Mouse (Mus musculus) liver, embryonic 12.5 days (tissue): ENCODE results near the gene Src. TPM values are rescaled to one million over a fixed set of nuclear protein-coding genes. Genes with fewer than 3 reads are reported as not detected.

Experiments used
- ATAC-seq: fragments of 200-750 bp; cut with Nextera tagmentation; 2 replicates; pipeline ENCODE4 v1.8.0; 2017; ENCODE audit warnings: moderate number of reproducible peaks, mild to moderate bottlenecking, moderate library complexity
- H3K27ac ChIP-seq: fragments of 300-500 bp; sonication (generic); 2 replicates; pipeline ENCODE4 v1.5.1; 2016; ENCODE audit warnings: mild to moderate bottlenecking
- H3K27me3 ChIP-seq: fragments of 300-500 bp; sonication (generic); replicated peaks from 2 replicates; pipeline ENCODE4 v1.6.1; 2016; ENCODE audit warnings: mild to moderate bottlenecking, moderate library complexity
- H3K36me3 ChIP-seq: fragments of 300-500 bp; sonication (generic); 2 replicates; pipeline ENCODE4 v1.6.1; 2016; ENCODE audit warnings: mild to moderate bottlenecking, moderate library complexity
- H3K4me1 ChIP-seq: fragments of 300-500 bp; sonication (generic); 2 replicates; pipeline ENCODE4 v1.6.1; 2016
- H3K4me2 ChIP-seq: fragments of 300-500 bp; sonication (generic); 2 replicates; pipeline ENCODE4 v1.6.1; 2016; ENCODE audit warnings: mild to moderate bottlenecking, moderate library complexity
- H3K4me3 ChIP-seq: fragments of 300-500 bp; sonication (generic); 2 replicates; pipeline ENCODE4 v1.5.1; 2016; ENCODE audit warnings: mild to moderate bottlenecking, moderate library complexity
- H3K9ac ChIP-seq: fragments of 300-500 bp; sonication (generic); 2 replicates; pipeline ENCODE4 v1.6.1; 2016; ENCODE audit warnings: mild to moderate bottlenecking, moderate library complexity
- H3K9me3 ChIP-seq: fragments of 300-500 bp; sonication (generic); replicated peaks from 2 replicates; pipeline ENCODE4 v1.6.1; 2016; ENCODE audit warnings: mild to moderate bottlenecking, moderate library complexity
- WGBS: fragments of 180-500 bp; shearing (Covaris S2); methylation state at CpG from one replicate; pipeline ENCODE4 v1.1.7; 2016; ENCODE audit not compliant: insufficient replicate concordance; 5-methylcytosine and 5-hydroxymethylcytosine counted together
- polyA plus RNA-seq: library from polyadenylated mRNA; unstranded; fragments of >200 nt; fragmentation: Nextera tagmentation; extraction: Ambion mirVana; gene quantifications from 2 replicates; pipeline ENCODE4 v1.2.1, GENCODE M21; 2016

Gene Src
- polyA plus RNA-seq, 1 experiment from 2014 or later: 4.5 TPM

GRCm38 (mm10) chr2:157448356-157448755, 30.1 kb downstream of the Src start:
- H3K9ac ChIP-seq: no peak overlapping the region
- H3K36me3 ChIP-seq: no peaks in the 10 kb centered on the region
- H3K4me3 ChIP-seq: no peak overlapping the region
- H3K9me3 ChIP-seq: no peaks in the 10 kb centered on the region
- H3K27ac ChIP-seq: no peak overlapping the region
- H3K27me3 ChIP-seq: no peaks in the 10 kb centered on the region
- H3K4me2 ChIP-seq: no peak overlapping the region
- WGBS: 73% methylated on average over 7 of the region's 7 CpGs
- H3K4me1 ChIP-seq: peaks cover 9% of the 10 kb centered on the region; the same call in 1 of the 2 replicates
- ATAC-seq: no peak

- Histone ChIP-seq H3K4me1 (peaks cover 9% of the 10 kb centered on the region; the same call in 1 of the 2 replicates), H3K4me3 (no peak overlapping the region), H3K27me3 (peaks cover 9% of the 10 kb centered on the region; the same call in 1 of the 2 replicates), H3K9me3 (no peaks in the 10 kb centered on the region), H3K27ac (no peak overlapping the region), H3K36me3 (no peaks in the 10 kb centered on the region), H3K4me2 (no peak overlapping the region), H3K9ac (no peak overlapping the region)
- no peak for ATAC-seq
- WGBS: 66% methylated on average over 3 of the region's 3 CpGs
Measured at GRCm38 (mm10) chr2:157450905-157451304, 32.7 kb downstream of the Src start.

DNA sequence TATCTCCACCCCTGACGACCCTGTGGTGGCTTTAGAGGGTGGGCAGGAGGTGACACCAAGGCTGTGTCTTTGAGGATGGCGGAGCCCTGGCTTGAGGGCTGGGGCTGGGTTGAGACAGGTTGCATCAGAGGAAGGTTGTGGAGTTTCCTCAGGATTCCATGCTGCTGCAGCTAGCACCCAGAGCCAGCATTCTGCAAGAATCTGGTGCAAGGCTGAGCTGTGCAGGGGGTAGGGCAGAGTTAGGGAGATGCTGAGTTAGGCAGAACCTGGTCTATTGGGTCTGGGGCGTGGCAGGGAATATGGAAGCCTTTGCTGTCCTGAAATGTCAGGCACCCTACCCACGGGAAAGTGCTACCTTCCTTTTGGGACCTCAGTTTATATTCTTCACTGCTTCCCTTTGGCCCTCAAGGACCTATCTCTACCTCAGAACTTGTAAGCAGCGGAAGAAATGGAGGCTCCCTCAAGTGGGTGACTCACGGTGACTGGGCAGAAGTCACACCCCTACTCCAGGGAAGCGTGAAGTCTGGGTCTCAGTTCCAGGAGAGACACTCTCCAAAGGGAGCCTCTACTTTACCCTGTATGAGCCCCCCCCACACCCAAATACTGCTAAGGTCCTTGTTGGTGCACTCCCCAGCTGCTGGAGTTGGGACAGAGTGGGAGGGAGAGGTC, 33.3 kb downstream of the Src start:
- H3K9ac ChIP-seq: no peak overlapping the region
- 48% methylated on average over 7 of the region's 7 CpGs for WGBS
- H3K4me1 ChIP-seq: peaks cover 9% of the 10 kb centered on the region; the same call in 1 of the 2 replicates
- H3K4me3 ChIP-seq: no peak overlapping the region
- H3K27me3 ChIP-seq: peaks cover 11% of the 10 kb centered on the region
- H3K4me2 ChIP-seq: no peak overlapping the region
- ATAC-seq: no peak
- no peak overlapping the region for H3K27ac ChIP-seq
- no peaks in the 10 kb centered on the region for H3K36me3 ChIP-seq
- no peaks in the 10 kb centered on the region for H3K9me3 ChIP-seq

DNA sequence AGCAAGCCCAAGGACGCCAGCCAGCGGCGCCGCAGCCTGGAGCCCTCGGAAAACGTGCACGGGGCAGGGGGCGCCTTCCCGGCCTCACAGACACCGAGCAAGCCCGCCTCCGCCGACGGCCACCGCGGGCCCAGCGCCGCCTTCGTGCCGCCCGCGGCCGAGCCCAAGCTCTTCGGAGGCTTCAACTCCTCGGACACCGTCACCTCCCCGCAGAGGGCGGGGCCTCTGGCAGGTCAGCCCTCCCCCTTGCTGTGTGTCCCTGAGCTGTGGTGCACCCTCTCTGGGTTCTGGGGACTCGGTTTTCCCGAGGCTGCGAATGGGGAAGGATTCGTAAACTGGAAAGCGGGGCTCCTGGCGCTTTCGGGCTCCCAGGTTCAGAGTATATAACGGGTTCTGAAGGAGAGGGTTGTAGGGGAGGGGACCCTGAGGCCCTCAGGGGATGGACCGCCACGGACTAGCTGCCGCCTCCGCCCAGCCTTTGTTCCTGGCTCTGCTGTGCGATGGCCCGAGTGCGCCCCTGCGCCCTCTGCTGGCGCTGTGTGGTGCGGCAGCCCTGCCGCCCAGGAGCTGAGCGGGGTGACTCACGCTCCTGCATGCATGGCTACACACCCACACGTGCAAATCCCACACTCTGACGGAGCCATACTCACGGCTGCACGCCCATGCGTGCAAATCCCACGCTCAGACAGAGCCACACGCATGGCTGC, 39.0 kb downstream of the Src start:
- ATAC-seq: peak; percentile 80
- peaks cover 37% of the 10 kb centered on the region for H3K27me3 ChIP-seq
- no peak overlapping the region for H3K27ac ChIP-seq
- H3K9ac ChIP-seq: peak overlapping the region; percentile 55
- H3K4me2 ChIP-seq: peak overlapping the region; percentile 78
- no peaks in the 10 kb centered on the region for H3K9me3 ChIP-seq
- peak overlapping the region; percentile 49 for H3K4me3 ChIP-seq
- under 1% methylated on average over 56 of the region's 56 CpGs for WGBS
- H3K4me1 ChIP-seq: peaks cover 33% of the 10 kb centered on the region
- H3K36me3 ChIP-seq: no peaks in the 10 kb centered on the region

GRCm38 (mm10) chr2:157458472-157458871, 40.2 kb downstream of the Src start:
- Histone ChIP-seq H3K9me3 (no peaks in the 10 kb centered on the region), H3K36me3 (no peaks in the 10 kb centered on the region), H3K4me3 (peak overlapping the region; percentile 22), H3K9ac (no peak overlapping the region), H3K4me1 (peaks cover 46% of the 10 kb centered on the region), H3K27me3 (peaks cover 37% of the 10 kb centered on the region), H3K27ac (no peak overlapping the region), H3K4me2 (peak overlapping the region; percentile 78)
- 16% methylated on average over 14 of the region's 14 CpGs for WGBS
- ATAC-seq: no peak

GRCm38 (mm10) chr2:157459736-157460135, 41.5 kb downstream of the Src start:
- Histone ChIP-seq H3K36me3 (no peaks in the 10 kb centered on the region), H3K4me2 (no peak overlapping the region), H3K27ac (no peak overlapping the region), H3K9me3 (no peaks in the 10 kb centered on the region), H3K27me3 (peaks cover 37% of the 10 kb centered on the region), H3K4me1 (peaks cover 58% of the 10 kb centered on the region), H3K4me3 (no peak overlapping the region), H3K9ac (no peak overlapping the region)
- 40% methylated on average over 5 of the region's 5 CpGs for WGBS
- no peak for ATAC-seq

GRCm38 (mm10) chr2:157462776-157463710, 44.8 kb downstream of the Src start:
- H3K9ac ChIP-seq: no peak overlapping the region
- no peak for ATAC-seq
- WGBS: 57% methylated on average over 20 of the region's 20 CpGs
- H3K4me3 ChIP-seq: no peak overlapping the region
- H3K27me3 ChIP-seq: peaks cover 11% of the 10 kb centered on the region
- H3K27ac ChIP-seq: peak overlapping the region; percentile 49; the same call in 1 of the 2 replicates
- H3K4me2 ChIP-seq: no peak overlapping the region
- H3K4me1 ChIP-seq: peaks cover 43% of the 10 kb centered on the region
- peaks cover 12% of the 10 kb centered on the region for H3K36me3 ChIP-seq
- no peaks in the 10 kb centered on the region for H3K9me3 ChIP-seq

DNA sequence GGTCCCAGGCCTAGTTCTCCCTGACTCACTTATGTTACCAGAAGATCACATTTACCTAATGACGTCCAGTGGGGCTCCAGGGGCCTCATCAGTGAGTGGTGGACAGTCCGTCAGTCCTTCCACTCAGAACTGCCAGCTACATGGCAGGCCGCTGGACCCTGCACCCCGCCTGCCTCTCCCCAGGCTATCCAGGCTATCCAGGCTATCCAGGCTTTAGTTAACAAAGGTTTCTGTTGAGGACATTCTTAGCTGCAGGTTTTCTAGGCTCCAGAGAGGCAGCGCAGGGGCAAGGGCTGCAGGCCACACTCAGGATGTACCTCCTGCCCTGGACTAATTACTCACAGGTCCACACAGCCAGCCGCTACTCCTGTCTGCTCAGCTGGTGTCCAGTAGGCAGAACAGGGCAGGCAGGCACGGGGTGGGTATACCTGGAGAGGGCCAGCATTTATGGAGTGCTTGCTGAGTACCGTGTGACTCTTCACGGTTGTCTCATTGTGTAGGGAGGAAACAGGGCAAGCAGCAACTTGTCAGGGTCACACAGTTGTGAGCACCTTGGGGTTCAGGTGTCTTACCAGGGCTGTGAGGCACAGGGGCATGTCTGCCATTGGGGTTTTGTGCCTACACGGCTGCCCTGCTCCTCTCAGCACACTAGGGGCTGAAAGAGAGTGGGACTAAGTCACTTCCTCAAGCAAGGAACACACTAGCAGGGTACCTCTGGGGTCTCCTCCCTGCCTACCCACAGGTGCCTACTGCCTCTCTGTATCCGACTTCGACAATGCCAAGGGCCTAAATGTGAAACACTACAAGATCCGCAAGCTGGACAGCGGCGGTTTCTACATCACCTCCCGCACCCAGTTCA, 45.9 kb downstream of the Src start:
- 46% methylated on average over 16 of the region's 16 CpGs for WGBS
- Histone ChIP-seq H3K9ac (no peak overlapping the region), H3K4me2 (no peak overlapping the region), H3K4me3 (no peak overlapping the region), H3K4me1 (peaks cover 33% of the 10 kb centered on the region), H3K27me3 (peaks cover 11% of the 10 kb centered on the region), H3K36me3 (peaks cover 16% of the 10 kb centered on the region), H3K27ac (peak overlapping the region; percentile 49), H3K9me3 (no peaks in the 10 kb centered on the region)
- no peak for ATAC-seq

- Histone ChIP-seq H3K36me3 (peaks cover 20% of the 10 kb centered on the region), H3K9ac (no peak overlapping the region), H3K27ac (peak overlapping the region; percentile 50), H3K27me3 (peaks cover 6% of the 10 kb centered on the region), H3K4me2 (no peak overlapping the region), H3K9me3 (no peaks in the 10 kb centered on the region), H3K4me3 (no peak overlapping the region), H3K4me1 (peaks cover 33% of the 10 kb centered on the region)
- WGBS: 27% methylated on average over 12 of the region's 12 CpGs
- ATAC-seq: 0 out of 2 replicates have a peak, but pooled peaks have one; percentile 27
Measured at GRCm38 (mm10) chr2:157464746-157465126, 46.5 kb downstream of the Src start.

DNA sequence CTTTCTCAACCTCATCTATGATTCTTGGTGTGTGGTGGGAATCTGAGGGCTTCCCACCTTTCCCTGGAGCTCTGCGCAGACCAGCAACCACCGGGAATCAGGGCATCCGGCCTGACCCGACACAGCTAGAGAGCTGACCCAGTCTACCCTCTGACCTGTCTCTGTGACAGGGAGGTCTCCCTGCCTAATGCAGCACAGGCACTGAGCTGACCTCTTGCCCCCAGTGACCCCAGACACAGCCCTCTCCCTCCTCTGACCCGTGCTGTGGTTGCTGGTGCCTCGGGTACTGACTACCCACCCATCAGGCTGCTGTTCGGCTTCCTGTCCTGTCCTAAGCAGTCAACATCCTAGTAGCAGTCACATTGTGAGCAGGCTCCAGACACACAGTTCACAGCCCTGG, 48.6 kb downstream of the Src start:
- H3K4me3 ChIP-seq: no peak overlapping the region
- WGBS: 60% methylated on average over 7 of the region's 7 CpGs
- no peak overlapping the region for H3K9ac ChIP-seq
- H3K27me3 ChIP-seq: no peaks in the 10 kb centered on the region
- H3K27ac ChIP-seq: no peak overlapping the region
- peaks cover 29% of the 10 kb centered on the region for H3K4me1 ChIP-seq
- H3K4me2 ChIP-seq: no peak overlapping the region
- H3K36me3 ChIP-seq: peaks cover 25% of the 10 kb centered on the region
- no peak for ATAC-seq
- no peaks in the 10 kb centered on the region for H3K9me3 ChIP-seq

DNA sequence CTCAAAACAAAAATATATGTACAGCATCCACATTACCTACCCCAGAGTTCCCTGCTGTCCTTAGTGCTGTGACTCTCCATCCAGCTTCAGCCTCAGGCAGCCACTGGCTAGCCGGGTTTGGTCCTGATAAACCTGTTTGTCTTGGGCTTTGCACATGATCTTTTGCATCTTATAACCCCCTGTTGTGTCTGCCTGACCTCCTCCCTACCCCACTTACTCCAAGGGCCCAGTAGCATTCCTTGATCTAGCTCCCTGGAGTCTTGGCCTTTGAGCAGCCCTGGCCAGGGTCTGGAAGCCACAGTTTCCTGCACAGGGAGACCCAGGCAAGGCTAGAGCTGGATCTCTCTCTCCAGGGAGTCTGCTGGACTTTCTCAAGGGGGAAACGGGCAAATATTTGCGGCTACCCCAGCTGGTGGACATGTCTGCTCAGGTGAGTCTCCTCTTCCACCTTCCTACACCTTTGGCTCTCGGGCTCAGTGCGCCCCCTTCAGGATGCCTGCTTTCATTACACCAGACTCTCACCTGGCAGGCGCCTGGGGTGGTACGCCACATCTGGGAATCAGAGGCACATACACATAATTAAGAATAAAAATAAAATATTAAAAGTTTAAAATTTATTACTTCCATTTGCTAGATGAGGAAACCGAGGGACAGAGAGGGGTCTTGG, 50.0 kb downstream of the Src start:
- peaks cover 14% of the 10 kb centered on the region for H3K4me1 ChIP-seq
- H3K27me3 ChIP-seq: no peaks in the 10 kb centered on the region
- no peak overlapping the region for H3K4me3 ChIP-seq
- H3K4me2 ChIP-seq: no peak overlapping the region
- 60% methylated on average over 8 of the region's 8 CpGs for WGBS
- no peak overlapping the region for H3K9ac ChIP-seq
- H3K36me3 ChIP-seq: peaks cover 25% of the 10 kb centered on the region
- no peak overlapping the region for H3K27ac ChIP-seq
- ATAC-seq: no peak
- no peaks in the 10 kb centered on the region for H3K9me3 ChIP-seq
